Mouse (Mus musculus): ENCODE measurements around the gene Cdkn1a. TPM values are rescaled to one million over a fixed set of nuclear protein-coding genes. Genes with fewer than 3 reads are reported as not detected.
A peak's percentile ranks its signal among the peaks of the same experiment; 100 is the strongest.

The Cdkn1a gene
- total RNA-seq, 2 experiments from 2014 or later: 32.6 to 103 TPM

DNA sequence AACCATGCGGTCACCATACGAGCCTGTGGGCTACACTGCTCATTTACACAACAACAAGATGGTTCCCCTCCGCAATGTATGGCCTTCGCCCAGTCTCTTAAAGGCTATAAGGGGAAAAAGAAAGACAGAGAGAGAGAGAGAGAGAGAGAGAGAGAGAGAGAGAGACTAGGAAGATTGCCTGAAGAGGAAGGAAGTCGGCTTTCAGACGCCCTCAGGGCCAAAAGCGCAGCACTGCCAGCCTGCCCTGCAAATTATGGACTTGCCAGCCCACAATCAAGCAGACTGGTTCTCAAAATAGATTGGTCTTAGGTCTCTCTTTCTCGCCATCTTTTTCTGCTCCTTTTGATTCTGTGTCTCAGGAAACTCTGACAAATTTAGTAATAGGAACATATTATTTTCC lies 14.5 kb upstream of the Cdkn1a start:
- DNase-seq: no peak
- no peak overlapping the region for H3K4me3 ChIP-seq
- TF ChIP-seq CTCF (IDR thresholded peaks at IDR 0.05): no peak
- H3K27ac ChIP-seq: peak overlapping the region; percentile 35
- intact Hi-C loops (cut with DNase I): loop anchor here (2.0 kb wide), 1 partner anchor 17 kb away; no protein-coding TSS in a partner anchor

GRCm38 (mm10) chr17:29077786-29078509 lies 12.8 kb upstream of the Cdkn1a start:
- TF ChIP-seq CTCF (IDR thresholded peaks at IDR 0.05): no peak
- Histone ChIP-seq H3K27ac (peak overlapping the region; percentile 91), H3K4me3 (peak overlapping the region; percentile 65)
- intact Hi-C loops (cut with DNase I): loop anchor here (2.0 kb wide), 1 partner anchor 19 kb away; no protein-coding TSS in a partner anchor
- DNase-seq: peak; percentile 66

GRCm38 (mm10) chr17:29078519-29079383 lies 12.0 kb upstream of the Cdkn1a start:
- DNase-seq: peak; percentile 93
- Histone ChIP-seq H3K4me3 (peak overlapping the region; percentile 65), H3K27ac (peak overlapping the region; percentile 91)
- intact Hi-C loops (cut with DNase I): no loop called here
- no peak for TF ChIP-seq CTCF (IDR thresholded peaks at IDR 0.05)

GRCm38 (mm10) chr17:29080758-29081617 lies 9.8 kb upstream of the Cdkn1a start:
- H3K4me3 ChIP-seq: no peak overlapping the region; the same call in 1 of the 2 replicates

DNA sequence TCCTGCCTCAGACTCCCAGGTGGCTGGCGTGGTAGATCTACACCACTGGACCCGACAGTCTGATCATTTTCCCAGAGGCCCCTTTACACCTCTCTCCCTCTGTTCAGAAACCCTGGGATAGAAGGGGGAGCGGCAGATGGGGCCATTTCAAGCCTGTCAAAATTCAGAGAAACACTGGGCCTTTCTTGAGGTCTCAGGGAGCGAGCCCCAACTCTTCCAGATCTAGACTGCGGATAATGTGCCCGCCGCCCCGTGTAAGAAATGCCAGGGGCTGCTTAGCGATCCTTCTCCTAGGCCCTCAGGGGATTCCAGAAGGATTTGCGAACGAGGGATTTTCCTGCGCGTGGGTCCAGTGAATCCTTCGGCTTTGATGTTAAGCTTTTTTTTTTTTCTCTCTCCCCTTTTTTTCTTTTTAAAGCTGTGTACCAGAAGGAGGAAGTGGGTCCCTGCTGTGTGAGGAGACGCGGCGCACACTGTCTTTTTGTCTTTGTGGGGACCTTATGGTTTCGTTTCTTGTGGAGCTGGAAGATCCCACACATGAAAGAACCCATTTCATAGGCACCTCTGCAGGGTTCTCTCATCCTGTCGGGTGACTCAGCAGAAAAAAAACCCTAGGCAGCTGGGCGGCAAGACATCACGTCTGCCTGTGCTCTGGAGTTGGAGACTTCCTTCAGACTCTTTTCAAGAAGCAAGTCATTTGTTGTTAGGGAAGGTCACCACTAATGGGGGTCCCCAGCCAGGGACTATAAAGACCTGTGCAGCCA lies 9.0 kb upstream of the Cdkn1a start:
- TF ChIP-seq CTCF (IDR thresholded peaks at IDR 0.05): no peak
- H3K4me3 ChIP-seq: peak overlapping the region; percentile 26
- peak overlapping the region; percentile 20; the same call in 1 of the 2 replicates for H3K27ac ChIP-seq
- intact Hi-C loops (cut with DNase I): no loop called here
- DNase-seq: no peak

More at GRCm38 (mm10) chr17:29080758-29081617, 9.8 kb upstream of the Cdkn1a start:
- H3K27ac ChIP-seq: 0 out of 2 replicates have a peak overlapping the region, but pooled peaks have one; percentile 0
- DNase-seq: no peak
- intact Hi-C loops (cut with DNase I): no loop called here
- TF ChIP-seq CTCF (IDR thresholded peaks at IDR 0.05): no peak

DNA sequence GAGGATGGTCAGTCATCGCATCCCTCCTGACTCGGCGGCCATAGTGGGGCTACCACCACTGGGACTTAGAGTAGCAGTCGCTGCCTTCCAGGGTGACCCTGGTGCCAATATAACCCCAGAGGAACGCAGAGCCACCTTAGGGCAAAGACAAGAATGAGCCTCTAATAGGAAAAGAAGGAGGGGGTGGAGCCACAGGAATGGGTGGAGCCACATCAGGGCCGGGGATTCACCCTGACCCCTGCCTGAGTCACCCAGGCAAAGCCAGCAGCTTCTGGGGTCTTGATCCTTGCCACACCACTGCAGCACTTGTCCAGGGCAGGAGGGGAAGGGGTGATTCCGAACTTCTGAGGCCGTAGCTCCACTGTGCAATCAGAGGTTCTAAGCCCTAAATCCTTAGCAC lies 7.2 kb upstream of the Cdkn1a start:
- DNase-seq: no peak
- no peak overlapping the region for H3K4me3 ChIP-seq
- TF ChIP-seq CTCF (IDR thresholded peaks at IDR 0.05): no peak
- H3K27ac ChIP-seq: no peak overlapping the region
- intact Hi-C loops (cut with DNase I): no loop called here

GRCm38 (mm10) chr17:29084656-29085055 lies 6.1 kb upstream of the Cdkn1a start:
- intact Hi-C loops (cut with DNase I): no loop called here
- DNase-seq: no peak
- Histone ChIP-seq H3K4me3 (no peak overlapping the region), H3K27ac (no peak overlapping the region)
- no peak for TF ChIP-seq CTCF (IDR thresholded peaks at IDR 0.05)

- intact Hi-C loops (cut with DNase I): no loop called here
- no peak overlapping the region for H3K27ac ChIP-seq
- H3K4me3 ChIP-seq: no peak overlapping the region
- DNase-seq: no peak
- no peak for TF ChIP-seq CTCF (IDR thresholded peaks at IDR 0.05)
Observed at GRCm38 (mm10) chr17:29085266-29085665, 5.5 kb upstream of the Cdkn1a start.

- no peak for TF ChIP-seq CTCF (IDR thresholded peaks at IDR 0.05)
- H3K27ac ChIP-seq: no peak overlapping the region
- H3K4me3 ChIP-seq: no peak overlapping the region
- DNase-seq: no peak
- intact Hi-C loops (cut with DNase I): no loop called here
Observed at GRCm38 (mm10) chr17:29086916-29087315, 3.9 kb upstream of the Cdkn1a start.

GRCm38 (mm10) chr17:29091348-29091944 lies 670 bp downstream of the Cdkn1a start:
- TF ChIP-seq CTCF (IDR thresholded peaks at IDR 0.05): no peak
- intact Hi-C loops (cut with DNase I): no loop called here
- H3K4me3 ChIP-seq: no peak overlapping the region
- no peak for DNase-seq
- H3K27ac ChIP-seq: no peak overlapping the region

DNA sequence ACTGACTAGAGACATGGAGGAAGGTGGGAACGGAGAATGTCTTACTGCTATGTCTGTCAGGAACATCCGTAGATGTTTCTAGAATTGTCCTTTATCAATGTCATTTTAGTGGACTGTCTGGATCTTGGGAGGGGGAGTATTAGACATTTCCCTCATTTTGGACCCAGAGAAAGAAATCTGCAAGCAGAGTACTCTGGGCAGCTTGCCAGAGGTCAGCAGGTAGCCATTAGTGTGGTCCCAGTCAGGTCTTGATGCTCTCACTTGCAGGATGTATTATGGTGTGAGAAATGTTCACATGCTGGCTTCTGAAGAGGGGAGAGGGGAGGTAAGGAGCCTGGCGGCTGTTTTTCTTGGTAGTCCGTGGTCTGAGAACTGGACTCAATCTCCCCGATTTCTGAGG lies 1.7 kb downstream of the Cdkn1a start:
- no peak overlapping the region for H3K27ac ChIP-seq
- intact Hi-C loops (cut with DNase I): loop anchor here (2.0 kb wide), 1 partner anchor 36 kb away; no protein-coding TSS in a partner anchor
- DNase-seq: no peak
- no peak overlapping the region for H3K4me3 ChIP-seq
- TF ChIP-seq CTCF (IDR thresholded peaks at IDR 0.05): no peak
